Mouse (Mus musculus): ENCODE results near the gene Suco.

DNA sequence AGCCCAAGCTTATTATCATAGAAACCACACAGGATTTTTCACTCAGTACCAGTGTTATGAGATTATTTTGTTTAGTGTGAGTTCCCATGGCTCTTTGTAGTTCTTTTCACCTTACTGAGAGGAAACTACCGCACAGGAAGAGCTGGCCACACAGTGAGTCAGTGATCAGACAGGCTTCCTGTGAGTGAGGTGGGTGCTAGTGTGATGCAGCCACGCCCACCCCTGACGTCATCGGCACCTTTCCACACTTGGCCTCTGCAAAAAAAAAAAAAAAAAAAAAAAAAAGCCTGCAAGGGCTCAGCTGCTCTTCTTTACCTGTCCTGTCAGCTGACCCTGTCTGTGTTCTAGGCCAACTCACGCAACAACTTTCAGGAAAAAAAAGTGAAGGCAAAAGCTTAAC, 109.8 kb downstream of the Suco start:
- TF ChIP-seq POLR2A (IDR thresholded peaks at IDR 0.05; ENCODE audit: borderline replicate concordance, extremely low read depth, low read depth, low read length) (no peak), CTCF (IDR thresholded peaks at IDR 0.05; ENCODE audit: insufficient read depth, low read length) (no peak)
